Mouse (Mus musculus): ENCODE data around the gene Meis2. TPM values are rescaled to one million over a fixed set of nuclear protein-coding genes. Genes with fewer than 3 reads are reported as not detected.

Meis2 gene
- total and polyA plus RNA-seq, 3 experiments = 3.1 to 9.8 TPM; not detected in 1

GRCm38 (mm10) chr2:116069451-116070225 lies 4.0 kb upstream of the Meis2 start:
- Histone ChIP-seq H3K79me2 (ENCODE audit: control insufficient read depth, insufficient read depth, low read length, poor library complexity) (peaks cover 1% of the 10 kb centered on the region; the same call in 1 of the 2 replicates), H3K4me1 (ENCODE audit: control insufficient read depth in 1 of 2, insufficient read depth in 2 of 2, low read length in 2 of 2) (peaks cover 0 to 7% of the 10 kb centered on the region in 2 experiments; a peak in 1 of 4 replicates), H3K9me3 (replicated peaks; ENCODE audit: insufficient read depth, low read length) (no peaks in the 10 kb centered on the region), H3K4me3 (ENCODE audit: control insufficient read depth in 1 of 2, insufficient read depth in 1 of 2, low read depth in 2 of 2, low read length in 2 of 2) (no peak overlapping the region), H3K27me3 (ENCODE audit: control insufficient read depth in 1 of 2, insufficient read depth in 2 of 2, low read length in 2 of 2) (no peaks in the 10 kb centered on the region), H3K9ac (ENCODE audit: control insufficient read depth, low read depth, low read length, poor library complexity, severe bottlenecking) (no peak overlapping the region), H3K27ac (ENCODE audit: control insufficient read depth, low read depth, low read length) (no peak overlapping the region), H3K36me3 (ENCODE audit: control insufficient read depth in 1 of 2, insufficient read depth in 2 of 2, low read length in 2 of 2) (peaks cover 0 to 3% of the 10 kb centered on the region in 2 experiments; a peak in 2 of 4 replicates)
- no peak for DNase-seq (ENCODE audit: low read depth, low spot score)
- no peak for TF ChIP-seq BHLHE40 (IDR thresholded peaks at IDR 0.05; ENCODE audit: borderline replicate concordance, low read depth, low read length)
- no peak for TF ChIP-seq ZNF384 (IDR thresholded peaks at IDR 0.05; ENCODE audit: low read depth, low read length)
- TF ChIP-seq ELF1 (IDR thresholded peaks at IDR 0.05; ENCODE audit: low read depth, low read length) = no peak

DNA sequence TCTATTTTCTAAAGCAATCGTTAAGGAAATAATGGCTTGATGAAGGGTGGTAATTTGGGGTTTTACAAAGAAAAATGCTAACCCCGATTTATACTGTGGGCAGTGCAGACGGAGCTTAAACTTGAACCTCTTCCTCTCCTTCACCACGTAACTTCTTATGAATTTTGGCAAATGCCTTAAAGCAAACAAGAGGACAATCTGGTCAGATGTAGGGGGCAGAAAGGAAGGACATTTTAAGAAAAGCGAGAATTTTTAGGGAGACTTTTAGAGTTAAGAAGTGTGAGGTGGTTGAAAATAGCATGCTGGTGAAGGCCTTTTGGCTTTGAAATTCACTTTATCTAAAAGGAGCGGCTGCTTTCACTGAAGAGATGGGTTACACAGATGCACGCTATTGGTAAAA lies 3.3 kb upstream of the Meis2 start:
- peaks cover 3% of the 10 kb centered on the region for H3K79me2 ChIP-seq (ENCODE audit: control insufficient read depth, insufficient read depth, low read length, poor library complexity)
- H3K27ac ChIP-seq (ENCODE audit: control insufficient read depth, low read depth, low read length) = no peak overlapping the region
- no peak for TF ChIP-seq CHD1 (IDR thresholded peaks at IDR 0.05; ENCODE audit: low read depth, low read length)
- no peak for TF ChIP-seq MYC (IDR thresholded peaks at IDR 0.05; ENCODE audit: low read depth, low read length)
- H3K36me3 ChIP-seq (ENCODE audit: control insufficient read depth in 1 of 2, insufficient read depth in 2 of 2, low read length in 2 of 2) = peaks cover 0 to 3% of the 10 kb centered on the region in 2 experiments; a peak in 2 of 4 replicates
- H3K4me3 ChIP-seq (ENCODE audit: control insufficient read depth in 1 of 2, insufficient read depth in 1 of 2, low read depth in 2 of 2, low read length in 2 of 2) = no peak overlapping the region
- H3K9me3 ChIP-seq (replicated peaks; ENCODE audit: insufficient read depth, low read length) = no peaks in the 10 kb centered on the region
- no peaks in the 10 kb centered on the region for H3K27me3 ChIP-seq (ENCODE audit: control insufficient read depth in 1 of 2, insufficient read depth in 2 of 2, low read length in 2 of 2)
- DNase-seq (ENCODE audit: low read depth, low spot score) = no peak
- no peak overlapping the region for H3K9ac ChIP-seq (ENCODE audit: control insufficient read depth, low read depth, low read length, poor library complexity, severe bottlenecking)
- peaks cover 0 to 7% of the 10 kb centered on the region in 2 experiments; a peak in 1 of 4 replicates for H3K4me1 ChIP-seq (ENCODE audit: control insufficient read depth in 1 of 2, insufficient read depth in 2 of 2, low read length in 2 of 2)

DNA sequence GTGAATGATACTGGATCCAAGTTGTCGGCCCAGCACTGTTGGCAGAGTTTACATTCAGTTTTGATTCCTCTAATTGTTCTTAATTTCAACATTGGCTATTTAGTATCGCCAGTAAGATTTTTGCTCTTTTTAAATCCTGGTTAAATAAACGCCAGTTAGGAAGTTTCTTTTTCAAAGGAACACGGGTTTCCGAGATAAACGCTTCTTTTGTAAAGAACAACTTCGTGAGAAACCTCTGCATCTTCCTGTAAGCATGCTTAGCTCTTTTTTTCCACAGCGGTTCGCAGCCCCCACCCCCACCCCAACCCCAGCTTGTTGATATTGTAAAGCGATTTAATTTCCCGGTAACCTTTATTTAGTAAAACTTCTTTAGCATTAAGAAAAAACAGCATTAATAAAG lies 2.8 kb upstream of the Meis2 start:
- no peaks in the 10 kb centered on the region for H3K9me3 ChIP-seq (replicated peaks; ENCODE audit: insufficient read depth, low read length)
- H3K27me3 ChIP-seq (ENCODE audit: control insufficient read depth in 1 of 2, insufficient read depth in 2 of 2, low read length in 2 of 2) = no peaks in the 10 kb centered on the region
- TF ChIP-seq POLR2A (IDR thresholded peaks at IDR 0.05; ENCODE audit: control insufficient read depth in 1 of 2, insufficient read depth in 1 of 2, low read depth in 1 of 2, low read length in 2 of 2, poor library complexity in 1 of 2) (no peak), ELF1 (IDR thresholded peaks at IDR 0.05; ENCODE audit: low read depth, low read length) (no peak), EP300 (IDR thresholded peaks at IDR 0.05; ENCODE audit: low read depth in 1 of 2, low read length in 2 of 2) (no peak), POLR2AphosphoS2 (IDR thresholded peaks at IDR 0.05; ENCODE audit: low read length) (no peak), TCF12 (IDR thresholded peaks at IDR 0.05; ENCODE audit: low read depth, low read length) (no peak), ZKSCAN1 (IDR thresholded peaks at IDR 0.05; ENCODE audit: low read depth, low read length) (no peak), MAX (IDR thresholded peaks at IDR 0.05; ENCODE audit: low read length) (no peak), ETS1 (IDR thresholded peaks at IDR 0.05; ENCODE audit: low read depth, low read length) (no peak)
- no peak for DNase-seq (ENCODE audit: low read depth, low spot score)
- no peak overlapping the region for H3K4me3 ChIP-seq (ENCODE audit: control insufficient read depth in 1 of 2, insufficient read depth in 1 of 2, low read depth in 2 of 2, low read length in 2 of 2)
- H3K27ac ChIP-seq (ENCODE audit: control insufficient read depth, low read depth, low read length) = no peak overlapping the region
- peaks cover 0 to 7% of the 10 kb centered on the region in 2 experiments; a peak in 1 of 4 replicates for H3K4me1 ChIP-seq (ENCODE audit: control insufficient read depth in 1 of 2, insufficient read depth in 2 of 2, low read length in 2 of 2)
- H3K36me3 ChIP-seq (ENCODE audit: control insufficient read depth in 1 of 2, insufficient read depth in 2 of 2, low read length in 2 of 2) = peaks cover 0 to 3% of the 10 kb centered on the region in 2 experiments; a peak in 2 of 4 replicates
- H3K79me2 ChIP-seq (ENCODE audit: control insufficient read depth, insufficient read depth, low read length, poor library complexity) = peaks cover 5% of the 10 kb centered on the region
- no peak overlapping the region for H3K9ac ChIP-seq (ENCODE audit: control insufficient read depth, low read depth, low read length, poor library complexity, severe bottlenecking)

Data from MEL (cell line).